Mouse (Mus musculus): Measurements from ENCODE around the gene Arsa. TPM values are rescaled to one million over a fixed set of nuclear protein-coding genes. Genes with fewer than 3 reads are reported as not detected.
A peak's percentile ranks its signal among the peaks of the same experiment; 100 is the strongest.

Gene Arsa
- polyA plus RNA-seq, 1 experiment from 2014 or later, result 9.4 TPM

- peak overlapping the region; percentile 87 for H3K9ac ChIP-seq (ENCODE audit: low read length)
- H3K4me3 ChIP-seq (ENCODE audit: low read depth, low read length), result peak overlapping the region; percentile 84
- ATAC-seq (ENCODE audit: low FRiP score) (no peak), DNase-seq (ENCODE audit: low spot score, missing footprints) (peak; percentile 95)
- no peaks in the 10 kb centered on the region for H3K36me3 ChIP-seq (ENCODE audit: control insufficient read depth, insufficient read depth, low read length)
- H3K9me3 ChIP-seq (ENCODE audit: control insufficient read depth, low read length), result no peaks in the 10 kb centered on the region
- H3K4me1 ChIP-seq (ENCODE audit: control insufficient read depth, insufficient read depth, low read length), result peaks cover 17% of the 10 kb centered on the region
- 3% methylated on average over 37 of the region's 41 CpGs for WGBS
- H3K4me2 ChIP-seq, result peak overlapping the region; percentile 89
- no peak overlapping the region for H3K27ac ChIP-seq (ENCODE audit: low read depth, low read length)
- H3K27me3 ChIP-seq (ENCODE audit: control insufficient read depth, insufficient read depth, low read length), result peaks cover 19% of the 10 kb centered on the region
These were observed 21.1 kb upstream of the Arsa start for GRCm38 (mm10) chr15:89498049-89498960.

DNA sequence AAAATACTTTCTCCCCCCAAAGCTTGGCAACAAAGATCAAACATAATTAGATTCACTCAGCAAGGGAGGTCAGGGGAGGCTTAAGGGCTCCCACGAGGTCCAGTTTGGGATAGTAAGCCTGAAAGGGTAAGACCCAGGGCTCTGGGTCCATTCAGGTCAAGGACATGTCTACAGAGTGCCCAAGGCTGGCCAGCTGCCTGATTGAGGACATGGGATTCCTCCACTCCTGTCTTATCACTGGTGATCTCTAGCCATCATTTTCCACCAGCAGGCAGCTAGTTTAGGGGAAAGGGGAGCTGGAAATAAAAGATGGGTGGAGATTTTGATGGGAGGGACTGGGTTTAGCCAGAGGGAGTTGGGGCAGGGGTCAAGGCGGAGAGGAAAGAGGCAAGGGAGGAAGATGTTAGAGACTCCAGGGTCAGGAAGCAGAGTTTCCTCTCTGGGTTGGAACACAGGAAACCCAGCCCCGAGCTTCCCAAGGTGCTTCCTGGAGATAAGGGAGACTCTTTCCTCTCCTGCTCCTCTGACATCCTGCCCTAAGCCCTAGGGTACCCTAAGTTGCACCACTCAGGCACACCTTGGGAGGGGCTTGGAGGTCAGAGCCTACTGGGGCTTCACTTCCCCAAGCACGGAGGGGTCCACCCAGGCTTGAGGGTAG, 20.3 kb upstream of the Arsa start:
- ATAC-seq (ENCODE audit: low FRiP score) (no peak), DNase-seq (ENCODE audit: low spot score, missing footprints) (peak; percentile 85)
- H3K36me3 ChIP-seq (ENCODE audit: control insufficient read depth, insufficient read depth, low read length), result no peaks in the 10 kb centered on the region
- no peak overlapping the region for H3K4me3 ChIP-seq (ENCODE audit: low read depth, low read length)
- H3K4me1 ChIP-seq (ENCODE audit: control insufficient read depth, insufficient read depth, low read length), result peaks cover 17% of the 10 kb centered on the region
- H3K9ac ChIP-seq (ENCODE audit: low read length), result no peak overlapping the region; the same call in 1 of the 2 replicates
- H3K9me3 ChIP-seq (ENCODE audit: control insufficient read depth, low read length), result no peaks in the 10 kb centered on the region
- 26% methylated on average over 4 of the region's 4 CpGs for WGBS
- H3K27me3 ChIP-seq (ENCODE audit: control insufficient read depth, insufficient read depth, low read length), result peaks cover 19% of the 10 kb centered on the region
- no peak overlapping the region for H3K4me2 ChIP-seq
- H3K27ac ChIP-seq (ENCODE audit: low read depth, low read length), result no peak overlapping the region

- H3K9ac ChIP-seq (ENCODE audit: low read length), result no peak overlapping the region
- peaks cover 17% of the 10 kb centered on the region for H3K4me1 ChIP-seq (ENCODE audit: control insufficient read depth, insufficient read depth, low read length)
- H3K27ac ChIP-seq (ENCODE audit: low read depth, low read length), result 0 out of 2 replicates have a peak overlapping the region, but pooled peaks have one; percentile 32
- H3K9me3 ChIP-seq (ENCODE audit: control insufficient read depth, low read length), result no peaks in the 10 kb centered on the region
- no peaks in the 10 kb centered on the region for H3K36me3 ChIP-seq (ENCODE audit: control insufficient read depth, insufficient read depth, low read length)
- peaks cover 19% of the 10 kb centered on the region for H3K27me3 ChIP-seq (ENCODE audit: control insufficient read depth, insufficient read depth, low read length)
- H3K4me2 ChIP-seq, result no peak overlapping the region
- WGBS, result 26% methylated on average over 2 of the region's 2 CpGs
- ATAC-seq (ENCODE audit: low FRiP score) (no peak), DNase-seq (ENCODE audit: low spot score, missing footprints) (no peak)
- no peak overlapping the region for H3K4me3 ChIP-seq (ENCODE audit: low read depth, low read length)
These were observed 19.6 kb upstream of the Arsa start for GRCm38 (mm10) chr15:89496841-89497240.

GRCm38 (mm10) chr15:89496131-89496530, 18.9 kb upstream of the Arsa start:
- Histone ChIP-seq H3K4me2 (no peak overlapping the region), H3K9me3 (ENCODE audit: control insufficient read depth, low read length) (no peaks in the 10 kb centered on the region), H3K4me3 (ENCODE audit: low read depth, low read length) (no peak overlapping the region), H3K4me1 (ENCODE audit: control insufficient read depth, insufficient read depth, low read length) (peaks cover 17% of the 10 kb centered on the region), H3K27ac (ENCODE audit: low read depth, low read length) (0 out of 2 replicates have a peak overlapping the region, but pooled peaks have one; percentile 32), H3K36me3 (ENCODE audit: control insufficient read depth, insufficient read depth, low read length) (no peaks in the 10 kb centered on the region), H3K9ac (ENCODE audit: low read length) (no peak overlapping the region), H3K27me3 (ENCODE audit: control insufficient read depth, insufficient read depth, low read length) (peaks cover 19% of the 10 kb centered on the region)
- ATAC-seq (ENCODE audit: low FRiP score) (no peak), DNase-seq (ENCODE audit: low spot score, missing footprints) (no peak)
- WGBS, result 19% methylated on average over 4 of the region's 4 CpGs

- Histone ChIP-seq H3K4me2 (no peak overlapping the region), H3K4me1 (ENCODE audit: control insufficient read depth, insufficient read depth, low read length) (peaks cover 17% of the 10 kb centered on the region)
These were observed 17.7 kb upstream of the Arsa start for GRCm38 (mm10) chr15:89494970-89495369.

DNA sequence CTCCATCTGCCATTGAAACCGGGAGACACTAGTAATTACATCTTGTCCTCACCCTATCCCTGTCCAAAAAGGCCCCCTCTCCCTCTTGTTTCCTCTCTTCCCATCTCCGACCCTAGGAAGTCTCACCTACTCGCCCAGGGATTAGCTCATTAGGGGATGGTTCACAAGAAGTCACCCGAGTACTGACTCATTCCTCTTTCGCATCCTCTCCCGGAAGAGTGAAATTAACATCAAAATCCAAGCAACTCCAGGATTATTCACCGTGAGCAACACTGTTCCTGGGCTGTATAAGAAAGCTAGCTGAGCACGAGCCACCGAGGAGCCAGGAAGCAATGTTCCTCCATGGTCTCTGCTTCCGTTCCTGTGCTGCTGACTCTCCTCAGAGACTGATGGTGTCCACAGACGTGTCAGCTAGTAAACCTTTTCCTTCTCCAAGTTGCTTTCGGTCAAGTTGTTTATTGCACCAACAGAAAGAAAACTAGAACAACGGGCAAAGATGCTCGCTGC, 11.4 kb upstream of the Arsa start:
- H3K27me3 ChIP-seq (ENCODE audit: control insufficient read depth, insufficient read depth, low read length), result no peaks in the 10 kb centered on the region
- no peaks in the 10 kb centered on the region for H3K9me3 ChIP-seq (ENCODE audit: control insufficient read depth, low read length)
- 57% methylated on average over 14 of the region's 14 CpGs for WGBS
- H3K9ac ChIP-seq (ENCODE audit: low read length), result no peak overlapping the region
- no peak for ATAC-seq (ENCODE audit: low FRiP score)
- H3K4me1 ChIP-seq (ENCODE audit: control insufficient read depth, insufficient read depth, low read length), result no peaks in the 10 kb centered on the region
- no peak overlapping the region for H3K27ac ChIP-seq (ENCODE audit: low read depth, low read length)
- no peaks in the 10 kb centered on the region for H3K36me3 ChIP-seq (ENCODE audit: control insufficient read depth, insufficient read depth, low read length)
- no peak overlapping the region for H3K4me3 ChIP-seq (ENCODE audit: low read depth, low read length)
- no peak for DNase-seq (ENCODE audit: low spot score, missing footprints)
- no peak overlapping the region for H3K4me2 ChIP-seq

More at GRCm38 (mm10) chr15:89494970-89495369, 17.7 kb upstream of the Arsa start:
- Histone ChIP-seq H3K36me3 (ENCODE audit: control insufficient read depth, insufficient read depth, low read length) (no peaks in the 10 kb centered on the region), H3K27ac (ENCODE audit: low read depth, low read length) (no peak overlapping the region), H3K9me3 (ENCODE audit: control insufficient read depth, low read length) (no peaks in the 10 kb centered on the region), H3K4me3 (ENCODE audit: low read depth, low read length) (no peak overlapping the region), H3K27me3 (ENCODE audit: control insufficient read depth, insufficient read depth, low read length) (peaks cover 13% of the 10 kb centered on the region), H3K9ac (ENCODE audit: low read length) (no peak overlapping the region)
- ATAC-seq (ENCODE audit: low FRiP score) (no peak), DNase-seq (ENCODE audit: low spot score, missing footprints) (no peak)
- WGBS, result 84% methylated on average over 4 of the region's 4 CpGs

DNA sequence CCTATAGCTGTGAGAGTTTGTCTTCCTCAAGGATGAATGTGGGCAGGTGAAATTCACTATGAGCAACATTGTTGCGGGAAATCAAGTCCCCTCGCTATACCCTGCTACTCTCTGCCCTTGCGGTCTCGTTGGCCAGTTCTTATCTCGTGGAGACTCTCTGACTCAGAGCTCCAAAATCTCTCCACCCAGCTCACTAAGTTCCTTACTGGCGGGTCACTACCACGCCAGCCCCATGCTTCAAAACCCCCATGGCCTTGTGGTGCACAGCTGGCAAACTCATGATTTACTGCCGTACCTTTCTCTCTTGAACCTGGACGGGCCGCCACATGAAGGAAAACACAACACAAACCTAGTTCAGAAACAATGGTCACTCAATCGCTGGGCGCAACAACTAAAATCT, 11.0 kb upstream of the Arsa start:
- Histone ChIP-seq H3K4me2 (no peak overlapping the region), H3K4me3 (ENCODE audit: low read depth, low read length) (no peak overlapping the region), H3K9me3 (ENCODE audit: control insufficient read depth, low read length) (no peaks in the 10 kb centered on the region), H3K4me1 (ENCODE audit: control insufficient read depth, insufficient read depth, low read length) (no peaks in the 10 kb centered on the region), H3K9ac (ENCODE audit: low read length) (no peak overlapping the region), H3K27me3 (ENCODE audit: control insufficient read depth, insufficient read depth, low read length) (no peaks in the 10 kb centered on the region), H3K36me3 (ENCODE audit: control insufficient read depth, insufficient read depth, low read length) (no peaks in the 10 kb centered on the region), H3K27ac (ENCODE audit: low read depth, low read length) (no peak overlapping the region)
- 80% methylated on average over 12 of the region's 12 CpGs for WGBS
- no peak for ATAC-seq (ENCODE audit: low FRiP score)
- DNase-seq (ENCODE audit: low spot score, missing footprints), result no peak

DNA sequence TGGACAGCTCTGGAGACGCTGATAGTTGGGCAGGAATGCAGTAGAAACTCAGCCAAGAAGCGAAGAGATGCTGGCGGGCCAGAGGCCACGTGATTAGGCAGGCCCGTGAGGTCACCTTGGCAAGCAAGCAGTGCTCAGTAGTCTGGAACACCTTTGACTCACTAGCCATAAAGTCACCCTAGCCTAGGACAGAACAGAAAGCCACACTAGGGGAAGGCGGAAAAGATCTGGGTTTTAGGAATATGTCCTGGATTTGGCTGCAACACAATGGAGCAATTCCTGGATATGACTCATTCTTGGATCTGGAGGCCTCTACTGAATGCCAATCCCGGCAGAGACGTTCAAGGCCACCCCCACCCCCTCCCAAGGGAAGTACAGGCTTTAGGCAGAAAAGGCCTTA, 3.4 kb upstream of the Arsa start:
- ATAC-seq (ENCODE audit: low FRiP score), result no peak
- no peak overlapping the region for H3K27ac ChIP-seq (ENCODE audit: low read depth, low read length)

GRCm38 (mm10) chr15:89478622-89479021, 1.4 kb upstream of the Arsa start:
- no peak for ATAC-seq (ENCODE audit: low FRiP score)
- WGBS, result 80% methylated on average over 3 of the region's 3 CpGs
- DNase-seq (ENCODE audit: low spot score, missing footprints), result no peak
- no peaks in the 10 kb centered on the region for H3K36me3 ChIP-seq (ENCODE audit: control insufficient read depth, insufficient read depth, low read length)
- H3K4me1 ChIP-seq (ENCODE audit: control insufficient read depth, insufficient read depth, low read length), result peaks cover 5% of the 10 kb centered on the region; the same call in 1 of the 2 replicates
- H3K27me3 ChIP-seq (ENCODE audit: control insufficient read depth, insufficient read depth, low read length), result no peaks in the 10 kb centered on the region
- no peaks in the 10 kb centered on the region for H3K9me3 ChIP-seq (ENCODE audit: control insufficient read depth, low read length)
- H3K27ac ChIP-seq (ENCODE audit: low read depth, low read length), result no peak overlapping the region
- H3K4me2 ChIP-seq, result no peak overlapping the region
- H3K9ac ChIP-seq (ENCODE audit: low read length), result no peak overlapping the region
- no peak overlapping the region for H3K4me3 ChIP-seq (ENCODE audit: low read depth, low read length)

More for the DNA sequence above, 3.4 kb upstream of the Arsa start:
- no peak overlapping the region for H3K9ac ChIP-seq (ENCODE audit: low read length)
- H3K27me3 ChIP-seq (ENCODE audit: control insufficient read depth, insufficient read depth, low read length), result no peaks in the 10 kb centered on the region
- H3K9me3 ChIP-seq (ENCODE audit: control insufficient read depth, low read length), result no peaks in the 10 kb centered on the region
- H3K4me2 ChIP-seq, result no peak overlapping the region
- DNase-seq (ENCODE audit: low spot score, missing footprints), result no peak
- WGBS, result 85% methylated on average over 8 of the region's 8 CpGs
- H3K4me1 ChIP-seq (ENCODE audit: control insufficient read depth, insufficient read depth, low read length), result peaks cover 2% of the 10 kb centered on the region; the same call in 1 of the 2 replicates
- no peak overlapping the region for H3K4me3 ChIP-seq (ENCODE audit: low read depth, low read length)
- no peaks in the 10 kb centered on the region for H3K36me3 ChIP-seq (ENCODE audit: control insufficient read depth, insufficient read depth, low read length)
